Mouse (Mus musculus) brain, adult 2 months (tissue): ENCODE results near the gene Prr13.

ENCODE experiments used
- DNase-seq: peaks from one replicate; pipeline ENCODE4 v3.0.0; 2011; ENCODE audit warnings: low read depth, low spot score

Gene Prr13

GRCm38 (mm10) chr15:102460971-102461370, 2.1 kb downstream of the Prr13 start:
- DNase-seq, result no peak

DNA sequence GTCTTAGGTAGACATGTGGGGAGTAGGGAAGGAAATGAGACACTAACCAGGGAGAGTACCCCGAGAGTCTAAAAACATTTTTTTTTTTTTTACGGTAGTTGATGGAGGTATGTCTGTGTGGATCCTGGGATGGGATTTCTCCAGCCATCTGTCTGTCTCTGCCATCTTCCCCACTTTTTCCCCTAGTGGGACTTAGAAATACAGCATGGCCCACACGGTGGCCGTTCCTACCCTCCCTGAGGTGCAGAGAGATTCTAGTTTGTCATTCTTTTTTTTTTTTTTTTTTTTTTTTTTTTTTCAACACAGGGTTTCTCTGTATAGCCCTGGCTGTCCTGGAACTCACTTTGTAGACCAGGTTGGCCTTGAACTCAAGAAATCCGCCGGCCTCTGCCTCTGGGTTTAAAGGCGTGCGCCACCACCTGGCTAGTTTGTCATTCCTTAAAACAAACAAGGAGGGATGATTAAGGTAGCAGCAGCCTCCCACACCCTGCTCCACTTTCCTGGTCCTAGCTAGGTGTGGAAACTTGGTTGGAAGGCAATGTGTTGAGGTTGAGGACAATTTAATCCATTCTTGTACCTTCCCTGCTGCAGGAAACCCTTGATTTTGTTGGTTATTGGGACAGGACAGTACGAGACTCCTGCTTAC, 2.7 kb downstream of the Prr13 start:
- no peak for DNase-seq

GRCm38 (mm10) chr15:102463666-102464065, 4.8 kb downstream of the Prr13 start:
- DNase-seq, result peak; percentile 22

DNA sequence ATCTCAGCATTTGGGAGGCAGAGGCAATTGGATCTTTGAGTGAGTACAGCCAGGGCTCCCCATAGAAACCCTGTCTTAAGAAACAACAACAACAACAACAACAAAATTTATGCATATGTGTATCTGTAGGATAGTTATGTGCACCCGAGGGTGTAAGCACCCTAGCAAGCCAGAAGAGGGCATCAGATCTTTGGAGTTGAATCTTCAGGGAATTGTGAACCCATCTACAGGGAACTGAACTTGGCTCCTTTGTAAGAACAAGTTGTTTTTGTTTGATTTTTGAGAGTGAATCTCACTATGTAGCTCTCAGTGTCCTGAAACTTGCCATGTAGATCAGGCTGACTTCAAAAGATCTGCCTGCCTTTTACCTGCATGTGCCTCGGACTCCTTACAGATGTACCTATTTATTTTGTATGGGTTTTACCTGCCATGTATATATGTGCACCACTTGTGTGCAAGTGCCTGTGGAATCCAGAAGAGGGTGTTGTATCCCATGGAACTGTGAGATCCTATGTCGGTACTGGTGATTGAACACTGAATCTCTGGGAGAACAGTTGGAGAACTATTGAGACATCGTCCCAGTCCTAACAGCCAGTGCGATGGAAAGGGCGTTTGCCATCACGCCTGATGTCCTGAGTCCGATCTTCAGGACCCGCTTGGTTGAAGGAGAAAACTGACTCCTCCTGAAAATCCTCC, 10.0 kb downstream of the Prr13 start:
- DNase-seq, result no peak

DNA sequence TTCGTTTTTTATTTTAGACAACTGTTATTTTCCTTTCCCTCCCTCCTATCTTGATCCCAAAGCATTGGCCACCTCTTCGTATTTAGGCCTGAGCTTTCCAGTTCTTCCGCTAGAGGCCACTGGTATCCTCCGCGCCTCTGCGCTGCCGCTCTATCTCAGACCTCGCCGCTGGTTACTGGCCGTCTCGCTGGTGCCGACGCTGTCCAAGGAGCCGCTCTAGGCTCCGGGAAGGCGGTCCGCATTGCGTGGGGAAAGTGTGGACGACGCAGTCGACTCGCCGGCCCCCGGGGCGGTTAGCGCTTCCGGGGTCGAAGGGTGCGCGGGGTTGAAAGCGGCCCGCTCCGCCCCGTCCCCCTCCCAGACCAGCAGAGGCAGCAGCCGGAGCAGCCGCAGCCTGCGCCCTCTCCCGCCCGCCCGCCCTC, 11.4 kb downstream of the Prr13 start, which contains the start of gene Pcbp2:
Pcbp2 (plus strand) TSS at position 357 of the 422 bp plus-strand sequence.
- peak; percentile 99 for DNase-seq

DNA sequence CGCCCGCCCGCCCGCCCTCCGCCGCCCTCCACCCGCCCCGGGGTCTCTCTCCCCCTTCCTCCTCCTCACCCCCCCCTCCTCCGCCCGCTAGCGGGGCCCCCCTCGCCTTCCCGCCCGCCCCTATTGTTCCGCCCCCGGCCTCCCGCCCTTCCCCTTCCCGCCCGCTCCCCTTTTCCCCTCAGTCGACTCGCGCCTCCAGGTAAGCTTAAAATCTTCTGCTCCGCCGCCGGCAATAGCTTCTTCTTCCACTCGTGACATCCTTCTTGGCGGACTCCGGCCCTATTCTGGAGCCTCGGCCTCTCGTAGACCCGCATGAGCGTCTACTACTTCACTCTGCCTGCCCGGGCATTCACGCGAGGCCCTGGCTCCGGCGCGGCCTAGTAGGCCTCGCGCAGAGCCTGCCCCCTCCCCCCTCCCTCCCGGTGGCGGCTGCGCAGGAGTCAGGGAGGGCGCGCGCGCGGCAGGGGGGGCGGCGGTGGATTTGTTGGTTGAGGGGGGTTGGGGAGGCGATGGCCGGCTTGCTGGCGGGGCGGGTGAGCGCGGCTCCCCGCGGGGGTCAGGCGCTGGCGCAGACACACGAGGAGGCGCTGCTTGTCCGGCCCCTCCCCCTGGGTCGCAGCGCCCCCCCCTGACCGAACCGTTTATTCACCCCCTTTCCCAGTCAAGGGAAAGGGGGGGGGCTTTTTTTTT, 11.9 kb downstream of the Prr13 start:
- DNase-seq, result peak; percentile 93

- DNase-seq, result no peak
These were observed 12.4 kb downstream of the Prr13 start for GRCm38 (mm10) chr15:102471295-102471645.

DNA sequence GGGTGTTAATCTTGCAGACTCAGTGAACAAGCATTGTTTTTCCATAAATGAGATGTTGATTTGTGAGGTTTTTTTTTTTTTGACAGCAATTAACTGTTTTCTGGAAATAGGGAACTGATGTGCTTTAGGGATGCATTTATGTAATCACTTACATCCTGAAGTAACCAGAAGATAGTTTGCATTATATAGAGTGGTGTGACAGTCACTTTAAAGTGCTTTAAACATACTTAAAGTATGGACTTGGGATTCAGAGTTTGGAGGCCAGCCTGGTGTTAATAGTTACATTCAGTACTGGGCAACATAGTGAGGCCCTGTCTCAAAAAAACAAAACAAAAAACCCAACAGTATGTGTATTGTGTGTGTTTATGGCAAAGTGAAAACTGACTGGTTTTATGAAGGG, 12.9 kb downstream of the Prr13 start:
- no peak for DNase-seq

DNA sequence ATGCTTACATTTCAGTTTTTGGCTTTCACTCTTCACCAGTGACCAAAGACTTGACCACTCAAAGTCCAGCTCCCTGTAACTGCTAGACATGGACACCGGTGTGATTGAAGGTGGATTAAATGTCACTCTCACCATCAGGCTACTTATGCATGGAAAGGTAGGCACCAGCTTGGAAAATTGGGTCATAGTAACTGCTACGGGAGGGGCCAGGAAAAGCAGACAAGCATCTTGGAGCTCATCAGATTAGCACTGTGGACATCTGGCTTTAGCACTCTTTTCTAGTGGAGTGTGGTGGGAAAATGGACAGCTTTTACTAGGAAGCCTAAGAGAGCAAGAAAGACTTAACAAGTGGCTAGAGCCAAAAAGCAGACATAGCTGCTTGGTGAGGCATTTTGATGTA, 14.4 kb downstream of the Prr13 start:
- peak; percentile 53 for DNase-seq

DNA sequence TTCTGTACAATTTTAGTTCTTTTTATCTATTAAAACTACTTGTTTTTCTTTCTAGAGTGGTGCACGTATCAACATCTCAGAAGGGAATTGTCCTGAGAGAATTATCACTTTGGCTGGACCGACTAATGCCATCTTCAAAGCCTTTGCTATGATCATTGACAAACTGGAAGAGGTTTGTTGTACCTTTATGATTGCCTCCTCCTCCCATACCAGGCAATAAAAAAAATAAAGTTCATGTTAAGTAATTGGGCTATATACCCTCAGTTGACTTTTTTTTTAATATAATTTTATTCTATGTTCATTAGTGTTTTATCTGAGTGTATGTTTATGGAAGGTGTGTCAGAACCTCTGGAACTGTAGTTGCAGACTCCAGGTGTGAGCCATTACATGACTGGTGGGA, 15.7 kb downstream of the Prr13 start:
- DNase-seq, result no peak

DNA sequence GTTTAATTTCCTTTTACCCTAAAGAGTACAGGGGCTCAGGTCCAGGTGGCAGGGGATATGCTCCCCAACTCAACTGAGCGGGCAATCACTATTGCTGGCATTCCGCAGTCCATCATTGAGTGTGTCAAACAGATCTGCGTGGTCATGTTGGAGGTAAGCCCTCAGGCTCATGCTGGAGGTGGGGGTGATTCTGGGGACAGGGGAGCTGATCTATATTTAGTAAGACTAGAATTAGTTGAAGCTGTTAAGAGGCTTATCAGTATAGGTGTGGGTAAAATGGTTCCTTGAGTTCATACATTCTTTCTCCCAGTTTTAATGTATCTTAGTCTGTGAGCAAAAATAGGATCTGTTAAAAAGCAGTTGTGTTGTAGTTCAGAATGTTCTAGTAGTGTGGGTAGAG, 24.3 kb downstream of the Prr13 start:
- DNase-seq, result no peak

- DNase-seq, result no peak
These were observed 27.0 kb downstream of the Prr13 start for GRCm38 (mm10) chr15:102485853-102486252.

- no peak for DNase-seq
These were observed 28.8 kb downstream of the Prr13 start for GRCm38 (mm10) chr15:102487664-102488063.

DNA sequence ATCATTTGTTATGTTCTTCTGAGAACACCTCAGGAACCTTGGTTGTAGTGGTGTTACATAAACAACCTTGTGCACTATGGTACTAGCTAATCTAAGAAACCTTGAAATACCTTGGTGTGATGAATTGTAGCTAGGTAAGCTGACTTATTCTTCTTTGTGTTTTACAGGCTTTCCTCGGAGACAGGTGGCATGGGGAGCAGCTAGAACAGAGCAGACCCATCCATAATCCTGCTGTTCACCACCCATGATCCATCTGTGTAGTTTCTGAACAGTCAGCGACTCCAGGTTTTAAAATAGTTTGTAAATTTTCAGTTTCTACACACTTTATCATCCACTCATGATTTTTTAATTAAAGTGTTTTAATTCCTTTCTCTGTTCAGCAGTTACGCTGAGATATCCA, 39.5 kb downstream of the Prr13 start:
- DNase-seq, result peak; percentile 61

GRCm38 (mm10) chr15:102499370-102499769, 40.5 kb downstream of the Prr13 start:
- peak; percentile 47 for DNase-seq

DNA sequence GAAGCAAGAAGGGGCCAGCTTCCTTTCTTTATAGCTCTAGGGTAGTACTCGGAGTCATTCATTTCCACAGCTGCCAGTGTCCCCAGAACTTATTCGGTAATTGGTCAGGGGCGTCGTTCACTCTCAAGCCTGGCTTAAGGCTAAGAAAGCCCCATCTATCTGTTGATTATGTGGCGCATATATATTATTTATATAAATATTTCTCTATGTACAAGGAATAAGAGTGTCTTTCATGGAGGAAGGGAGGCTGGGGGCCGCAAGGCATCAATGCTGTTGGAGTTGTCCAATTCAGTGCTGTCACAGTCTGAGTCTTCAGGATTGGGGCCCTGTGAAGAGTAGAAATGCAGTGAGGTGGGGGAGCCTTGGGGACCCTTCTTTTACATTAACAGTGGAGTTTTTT, 41.0 kb downstream of the Prr13 start:
- no peak for DNase-seq

DNA sequence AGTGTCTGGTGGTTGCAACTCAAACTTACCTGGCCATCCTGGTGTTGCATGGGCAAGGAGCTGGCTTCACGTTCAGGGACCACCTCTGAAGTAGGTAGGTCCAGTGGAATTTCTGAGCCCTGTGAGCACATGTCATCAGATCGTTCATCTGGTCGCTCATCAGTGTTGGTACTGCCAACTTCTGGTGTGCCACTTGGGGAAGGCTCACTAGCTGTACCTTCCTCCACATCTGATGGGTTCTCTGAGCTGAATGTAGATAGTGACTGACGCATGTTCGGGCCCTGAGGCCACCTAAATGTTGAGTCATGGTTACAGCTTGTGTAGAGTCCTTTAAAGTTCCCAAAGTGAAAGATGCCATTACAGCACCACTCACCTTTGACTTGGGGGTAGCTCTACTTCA, 41.7 kb downstream of the Prr13 start:
- DNase-seq, result no peak

- DNase-seq, result no peak
These were observed 42.4 kb downstream of the Prr13 start for GRCm38 (mm10) chr15:102501084-102501814.

DNA sequence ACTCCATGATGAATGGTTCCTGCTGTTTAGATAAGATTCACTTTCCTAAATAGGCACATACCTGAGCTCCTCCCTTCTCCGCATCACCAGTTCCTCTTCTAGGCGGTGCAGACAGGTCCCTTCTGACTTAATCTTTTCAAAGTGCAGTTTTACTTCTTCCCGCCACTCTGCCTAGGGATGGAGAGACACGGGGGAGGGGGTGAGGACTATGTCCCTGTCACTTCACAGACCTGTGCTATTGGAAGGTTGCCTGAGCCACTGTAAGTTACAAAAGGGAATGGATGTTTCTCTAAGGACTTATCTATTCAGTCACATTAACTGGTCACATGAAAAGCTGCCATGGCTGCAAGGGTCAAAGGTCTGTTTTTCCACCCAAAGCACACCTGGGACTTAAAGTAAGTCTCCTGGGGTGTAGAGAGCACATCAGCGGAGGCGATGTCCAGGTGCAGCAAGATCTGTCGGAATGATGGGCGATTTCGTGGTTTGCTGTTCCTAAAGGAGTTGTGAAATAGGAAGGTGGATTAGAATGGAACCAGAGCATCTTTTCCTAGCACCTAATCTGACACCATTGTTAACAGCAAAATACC, 43.5 kb downstream of the Prr13 start:
- DNase-seq, result no peak

DNA sequence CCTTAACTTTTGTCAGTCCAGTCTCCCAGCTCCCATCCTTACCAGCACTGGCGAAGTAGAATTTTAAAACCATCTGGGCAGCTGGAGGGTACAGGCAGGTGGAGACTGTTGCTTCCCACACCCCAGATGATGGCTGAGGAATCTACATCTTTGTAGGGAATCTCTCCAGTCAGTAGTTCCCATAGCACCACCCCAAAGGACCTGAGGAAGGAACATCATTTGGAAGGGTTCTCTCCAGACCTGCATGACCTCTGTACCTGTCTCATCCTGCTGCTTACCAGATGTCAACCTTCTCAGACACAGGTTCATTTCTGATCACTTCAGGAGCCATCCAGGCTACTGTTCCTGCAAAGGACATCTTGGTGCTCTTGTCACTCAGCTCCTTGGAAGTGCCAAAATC, 44.6 kb downstream of the Prr13 start, which contains the start of gene Gm10337:
Gm10337 (plus strand) TSS at position 276 of the 400 bp plus-strand sequence.
- no peak for DNase-seq

- DNase-seq, result no peak
These were observed 45.3 kb downstream of the Prr13 start for GRCm38 (mm10) chr15:102503924-102504782.
